Mouse (Mus musculus): ENCODE results near the gene Ttll10.

Ttll10 gene

DNA sequence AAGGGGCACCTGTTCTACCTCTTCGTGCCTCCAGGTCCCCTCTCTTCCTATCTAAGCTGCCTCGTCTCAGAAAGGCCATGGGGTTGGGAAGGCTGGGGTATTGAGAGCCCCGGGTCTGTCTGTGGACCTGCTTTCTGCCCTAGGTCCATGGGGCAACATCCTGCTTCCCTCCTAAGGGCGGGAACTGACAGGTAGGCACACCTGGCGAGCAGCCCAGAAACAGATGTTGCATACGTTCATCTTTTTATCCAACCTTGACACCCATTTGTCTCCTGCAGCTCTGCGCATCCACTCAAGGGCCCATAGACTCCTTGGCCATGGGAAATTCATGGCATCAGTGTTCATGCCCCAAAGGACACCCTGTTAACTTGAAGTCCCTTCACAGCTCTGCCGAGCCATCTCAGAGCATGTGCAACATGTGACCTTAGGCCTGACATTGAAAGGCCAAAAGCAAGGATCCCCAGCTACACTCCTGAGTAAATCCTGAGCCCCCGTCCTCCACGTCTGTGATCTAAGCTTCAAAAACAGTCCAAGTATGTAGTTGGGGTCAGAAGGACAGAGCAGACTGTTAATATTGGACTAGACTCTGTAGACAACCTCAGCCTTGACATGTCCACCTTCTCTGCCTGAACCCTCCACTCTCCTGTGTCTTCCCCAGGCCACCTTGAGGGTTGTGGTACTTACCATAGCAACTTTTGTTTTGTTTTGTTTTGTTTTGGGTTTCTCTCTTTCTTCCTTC is 6.1 kb upstream of the Ttll10 start:
- DNase-seq (ENCODE audit: low spot score in 2 of 2): no peak

DNA sequence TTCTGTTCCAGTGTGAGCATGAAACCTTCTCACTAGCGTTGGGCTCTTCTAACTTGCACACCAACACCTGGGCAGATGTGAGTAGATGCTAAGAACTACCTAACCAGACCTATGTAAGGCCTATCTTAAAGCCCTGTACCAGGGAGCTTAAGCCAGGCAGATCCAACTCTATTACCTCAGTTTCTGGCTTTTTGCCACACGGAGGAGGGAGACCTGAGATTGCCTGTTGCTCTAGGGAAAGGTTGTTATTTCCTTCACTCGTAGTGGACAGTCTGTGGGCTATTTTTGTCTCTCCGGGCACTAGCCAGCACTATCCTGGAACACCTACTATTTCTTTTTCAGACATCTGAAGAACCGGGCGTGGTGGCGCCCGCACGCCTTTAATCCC is 5.3 kb upstream of the Ttll10 start:
- DNase-seq (ENCODE audit: low spot score in 2 of 2): no peak

DNA sequence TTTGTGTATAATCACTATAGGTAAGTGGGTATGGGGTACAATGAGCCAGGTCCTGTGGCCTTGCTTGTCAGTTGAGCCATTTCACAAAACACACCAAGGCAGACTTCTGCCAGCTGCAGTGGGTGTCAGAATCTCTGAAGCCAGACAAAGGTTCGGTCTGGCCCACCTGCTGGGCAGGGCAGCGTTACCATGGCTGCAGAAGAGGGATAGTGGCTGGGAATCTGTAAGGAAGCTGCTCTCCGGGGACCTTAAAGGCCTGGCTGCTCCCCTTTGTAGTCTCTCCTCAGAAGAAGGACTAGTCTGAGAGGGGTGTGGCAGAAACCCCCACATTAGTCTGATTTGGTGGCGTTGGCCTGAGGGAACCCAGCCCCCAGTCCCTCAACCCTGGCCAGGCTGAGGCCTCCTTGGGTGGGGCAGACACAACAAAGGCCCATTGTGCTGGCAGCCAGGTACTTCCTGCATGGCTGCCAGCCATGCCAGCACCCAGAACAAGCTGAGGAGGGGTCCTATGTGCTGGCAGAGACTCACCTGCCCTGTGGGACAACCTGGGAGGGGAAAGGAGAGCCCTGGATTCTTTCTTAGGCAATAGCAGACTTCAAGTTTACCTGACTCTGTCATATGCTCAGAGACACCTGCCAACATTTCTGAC is 4.8 kb upstream of the Ttll10 start:
- DNase-seq (ENCODE audit: low spot score in 2 of 2): no peak

DNA sequence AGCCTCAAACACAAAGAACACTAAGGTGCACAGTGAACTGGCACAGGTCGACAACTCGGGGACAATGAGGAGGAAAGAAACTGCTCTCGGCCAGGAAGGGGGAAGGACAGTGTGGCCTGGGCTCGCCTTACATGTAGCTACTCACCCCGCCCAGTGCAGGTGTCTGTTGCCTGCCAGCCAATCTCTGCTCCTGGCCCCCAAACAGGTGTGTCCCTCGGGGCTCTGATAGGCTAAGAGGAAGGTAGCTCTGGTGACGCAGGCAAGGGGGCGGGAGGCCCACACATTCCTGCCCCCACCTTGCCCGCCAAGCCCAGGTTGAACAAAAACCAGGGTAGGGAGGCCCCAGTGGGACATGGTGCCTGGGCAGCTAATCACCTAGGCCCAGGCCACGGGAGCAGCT is 499 bp upstream of the Ttll10 start:
- DNase-seq (ENCODE audit: low spot score in 2 of 2): no peak

- no peak for DNase-seq (ENCODE audit: low spot score in 2 of 2)
Observed at GRCm38 (mm10) chr4:156058826-156059225, 388 bp downstream of the Ttll10 start.

DNA sequence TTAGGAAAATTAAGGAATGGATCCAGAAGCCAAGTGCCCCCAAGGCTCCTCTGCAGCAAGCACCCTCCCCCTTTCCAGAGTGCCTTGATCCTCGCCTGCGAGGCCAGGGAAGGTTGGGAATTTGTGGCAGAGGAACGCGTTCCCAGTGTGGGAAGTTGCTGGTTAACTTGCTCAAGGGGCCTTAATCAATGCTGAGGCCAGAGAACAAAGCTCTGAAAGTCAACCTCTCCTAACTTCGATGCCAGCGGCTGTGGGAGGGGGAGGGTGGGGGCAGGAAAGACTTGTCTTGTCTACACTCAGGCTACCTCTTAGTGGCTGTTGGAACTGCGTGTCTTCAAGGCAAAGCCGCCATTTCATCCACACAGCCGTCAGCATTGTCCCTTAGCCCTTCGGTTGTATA is 1.5 kb downstream of the Ttll10 start:
- no peak for DNase-seq (ENCODE audit: low spot score in 2 of 2)

- no peak for DNase-seq (ENCODE audit: low spot score in 2 of 2)
Observed at GRCm38 (mm10) chr4:156055173-156055572, 4.0 kb downstream of the Ttll10 start.

- no peak for DNase-seq (ENCODE audit: low spot score in 2 of 2)
Observed at GRCm38 (mm10) chr4:156054606-156055005, 4.6 kb downstream of the Ttll10 start.

GRCm38 (mm10) chr4:156054130-156054529 is 5.1 kb downstream of the Ttll10 start:
- DNase-seq (ENCODE audit: low spot score in 2 of 2): no peak

DNA sequence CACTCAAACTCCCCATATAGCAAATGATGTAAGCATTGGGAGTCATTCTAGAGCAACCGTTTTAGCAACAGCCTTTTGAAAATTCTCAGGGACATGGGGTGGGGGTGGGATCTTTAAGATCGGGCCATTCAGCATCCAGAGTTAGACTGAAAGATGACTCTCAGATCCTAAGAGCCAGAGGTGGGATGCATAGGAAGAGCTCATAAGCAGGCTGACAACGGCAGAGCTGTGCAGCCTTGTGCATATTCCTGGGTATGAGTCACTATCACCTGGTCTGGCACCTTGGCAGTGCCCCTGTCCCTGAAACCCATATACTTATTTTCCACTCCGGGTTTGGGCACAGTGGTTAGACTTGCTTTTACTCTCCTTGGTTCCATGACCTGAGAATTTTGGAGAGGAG is 6.1 kb downstream of the Ttll10 start:
- no peak for DNase-seq (ENCODE audit: low spot score in 2 of 2)

- DNase-seq (ENCODE audit: low spot score in 2 of 2): no peak
Observed at GRCm38 (mm10) chr4:156050391-156050980, 8.7 kb downstream of the Ttll10 start.

DNA sequence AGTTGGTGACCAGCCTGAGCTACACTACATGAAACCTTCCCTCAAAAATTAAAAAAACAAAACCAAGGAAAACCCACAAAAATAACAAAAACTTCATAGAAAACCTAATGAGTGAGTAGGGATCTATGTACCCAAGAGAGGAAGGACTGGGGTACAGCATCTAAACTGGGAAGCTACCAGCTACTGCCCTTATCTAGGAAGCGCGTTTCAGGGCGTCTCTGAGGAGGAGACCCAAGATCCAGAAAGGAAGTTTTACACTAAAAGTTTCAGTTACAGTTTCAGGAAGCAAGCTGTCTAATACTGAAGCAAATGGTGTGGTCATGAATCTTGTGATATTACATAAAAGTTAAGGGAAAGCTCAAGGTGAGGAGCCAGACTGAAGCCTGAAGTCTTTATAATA is 9.4 kb downstream of the Ttll10 start:
- no peak for DNase-seq (ENCODE audit: low spot score in 2 of 2)

DNA sequence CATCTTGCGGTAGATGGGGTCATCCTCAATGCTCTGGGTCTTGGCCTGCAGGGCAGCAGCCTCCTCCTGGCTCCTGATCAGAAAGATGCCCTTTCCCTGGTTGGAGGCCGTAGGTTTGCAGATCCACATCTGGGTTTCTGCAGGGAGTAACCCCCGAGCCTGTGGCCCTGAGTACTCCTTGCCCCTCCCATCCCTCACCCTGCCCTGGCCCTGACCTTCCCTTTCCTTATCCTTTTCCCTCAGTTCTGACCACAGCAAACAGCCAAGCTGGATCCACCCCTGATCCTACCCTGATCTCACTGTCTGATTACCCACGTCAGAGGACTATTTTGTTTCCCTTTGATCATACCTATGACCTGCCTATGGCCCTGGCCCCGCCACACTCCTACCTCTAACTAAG is 14.5 kb downstream of the Ttll10 start:
- DNase-seq (ENCODE audit: low spot score in 2 of 2): no peak

GRCm38 (mm10) chr4:156034901-156035300 is 24.3 kb downstream of the Ttll10 start:
- DNase-seq (ENCODE audit: low spot score in 2 of 2): no peak

DNA sequence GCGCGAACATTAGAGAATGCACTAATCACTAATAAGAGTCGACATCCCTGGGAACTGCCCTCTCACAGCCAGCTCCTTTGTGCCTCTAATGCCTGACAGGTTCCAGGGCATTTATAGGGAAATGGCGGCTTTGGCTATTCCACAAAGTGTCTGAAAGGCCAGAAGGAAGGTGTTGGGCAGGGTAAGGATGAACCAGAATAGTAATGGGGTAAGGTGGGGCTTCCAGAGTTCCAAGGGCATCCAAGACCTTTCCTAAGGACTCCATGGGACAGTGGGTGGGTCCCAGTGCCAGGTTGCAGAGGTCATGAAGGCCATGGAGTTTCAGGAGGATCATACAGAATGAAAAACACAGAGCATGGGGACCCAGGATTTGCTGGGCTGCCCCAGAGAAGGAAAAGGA is 24.9 kb downstream of the Ttll10 start:
- DNase-seq (ENCODE audit: low spot score in 2 of 2): no peak

DNA sequence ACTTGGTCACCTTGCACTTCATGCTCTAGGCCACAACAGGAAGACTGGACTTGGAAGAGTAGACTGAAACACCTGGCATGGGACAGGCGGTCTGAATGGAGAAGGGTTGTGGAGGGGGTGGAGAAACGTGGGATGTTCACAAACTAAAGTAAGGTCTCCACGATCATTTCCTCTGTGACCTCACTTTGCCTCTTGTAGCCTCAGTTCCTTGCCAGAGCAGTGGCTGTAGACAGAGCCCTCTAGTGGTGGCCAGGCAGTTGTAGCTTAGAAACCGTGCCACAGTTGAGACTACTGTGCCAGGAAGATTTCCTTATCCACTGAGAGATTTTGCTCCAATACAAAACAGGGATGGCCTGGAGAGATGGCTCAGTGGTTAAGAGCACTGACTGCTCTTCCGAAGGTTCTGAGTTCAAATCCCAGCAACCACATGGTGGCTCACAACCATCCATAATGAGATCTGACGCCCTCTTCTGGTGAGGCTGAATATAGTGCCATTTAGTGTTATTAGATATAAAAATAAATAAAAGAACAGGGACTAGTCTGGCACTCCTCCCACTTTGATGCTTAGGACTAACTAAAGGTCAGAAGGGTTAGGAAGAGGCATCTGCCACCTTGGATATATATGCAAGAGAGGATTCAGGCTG is 25.6 kb downstream of the Ttll10 start:
- DNase-seq (ENCODE audit: low spot score in 2 of 2): no peak

DNA sequence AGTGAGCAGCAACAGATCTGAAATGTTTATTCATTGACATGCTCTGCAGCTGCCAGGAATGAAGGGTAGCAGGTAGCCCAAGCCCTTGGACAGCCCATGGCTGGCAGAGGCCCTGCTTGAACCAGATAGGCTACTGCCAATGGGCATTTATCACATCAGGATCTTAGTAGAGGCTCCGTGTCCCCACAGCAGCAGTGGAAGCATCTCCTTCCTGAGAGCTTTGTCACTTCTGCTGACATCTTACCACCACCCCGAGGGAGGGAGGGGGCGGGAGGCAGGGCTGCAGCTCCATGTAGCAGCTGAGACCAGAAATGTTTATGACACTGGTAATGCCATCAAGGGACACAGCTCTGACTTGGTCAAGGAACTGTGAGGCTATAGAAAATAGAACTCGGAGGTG is 26.4 kb downstream of the Ttll10 start:
- DNase-seq (ENCODE audit: low spot score in 2 of 2): no peak

- peak; percentile 71 to 76 for DNase-seq (ENCODE audit: low spot score in 2 of 2)
Observed at GRCm38 (mm10) chr4:156031593-156032391, 27.4 kb downstream of the Ttll10 start.

DNA sequence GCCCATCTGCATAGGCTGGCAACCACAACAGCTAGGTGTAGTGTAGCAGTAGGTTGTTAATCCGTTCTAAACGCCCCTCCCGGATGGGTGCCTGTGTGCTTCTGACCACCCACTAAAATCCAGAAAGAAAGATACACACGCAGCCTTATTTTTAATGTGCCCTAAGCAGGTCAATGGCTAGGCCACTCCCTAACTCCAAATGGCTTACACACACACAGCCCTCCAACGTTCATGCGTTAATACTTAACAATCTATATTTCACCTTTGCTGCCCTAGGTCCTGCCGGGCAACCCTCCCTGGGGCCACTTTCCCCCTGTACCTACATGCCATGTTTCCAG is 28.0 kb downstream of the Ttll10 start:
- no peak for DNase-seq (ENCODE audit: low spot score in 2 of 2)

DNA sequence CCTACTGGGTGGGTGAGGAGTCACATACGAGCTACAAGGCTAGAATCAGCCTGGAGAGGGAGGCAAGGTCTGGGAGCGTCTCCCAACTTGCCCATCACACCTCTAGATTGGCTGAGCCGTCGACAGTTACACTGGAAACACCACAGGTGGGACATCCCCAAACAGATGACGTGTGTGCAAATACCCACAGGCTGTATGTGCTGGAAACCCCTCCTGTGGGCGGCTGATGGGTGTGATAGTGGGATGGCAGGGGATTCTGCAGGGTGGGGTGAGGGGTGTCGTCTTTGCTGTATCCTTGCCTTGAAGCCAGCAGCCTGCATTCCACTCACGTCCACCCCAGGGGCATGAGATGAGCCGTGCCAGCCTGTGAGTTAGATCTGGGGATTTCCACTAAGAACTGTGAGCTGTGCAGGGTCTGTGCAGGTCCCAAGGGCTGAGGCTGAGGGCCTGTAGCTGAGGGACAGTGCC is 28.5 kb downstream of the Ttll10 start:
- no peak for DNase-seq (ENCODE audit: low spot score in 2 of 2)

GRCm38 (mm10) chr4:156028580-156028979 is 30.6 kb downstream of the Ttll10 start:
- no peak for DNase-seq (ENCODE audit: low spot score in 2 of 2)

DNA sequence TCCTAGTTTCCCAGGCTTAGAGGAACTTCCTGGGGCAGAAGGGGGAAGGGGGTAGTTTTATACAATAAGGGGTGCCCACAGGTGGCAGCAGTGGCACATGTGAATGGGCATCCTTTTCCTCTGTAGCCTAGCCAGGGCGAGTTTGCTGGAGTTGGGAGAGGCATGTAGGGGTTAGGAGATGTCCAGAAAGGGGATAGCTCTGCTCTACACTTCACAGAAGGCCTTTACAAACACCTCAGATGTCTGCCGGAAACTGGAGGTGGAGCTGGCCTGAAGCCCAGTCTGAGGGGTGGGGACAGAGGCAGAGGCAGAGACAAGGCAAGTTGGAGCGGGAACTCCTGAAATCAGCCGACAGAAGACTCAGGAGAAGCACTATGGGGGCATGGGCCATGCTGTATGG is 33.2 kb downstream of the Ttll10 start, which contains the start of gene Tnfrsf18:
Gene Tnfrsf18, plus strand, starts transcription at position 152 of the 400 bp plus-strand sequence.
- DNase-seq (ENCODE audit: low spot score in 2 of 2): peak in 1 of 2 experiments; percentile 43
